Mouse (Mus musculus) heart, postnatal 0 days (tissue): ENCODE results near the gene Meltf.
A peak's percentile ranks its signal among the peaks of the same experiment; 100 is the strongest.

Experiments
- CTCF ChIP-seq: IDR thresholded peaks from 2 replicates; pipeline ENCODE4 v1.5.1; 2016; ENCODE audit warnings: antibody characterized with exemption, control low read depth, low read depth
- EP300 ChIP-seq: IDR thresholded peaks from 2 replicates; pipeline ENCODE4 v1.6.1; 2016; ENCODE audit warnings: antibody characterized with exemption, low read depth

GRCm38 (mm10) chr16:31918248-31918724 lies 39.7 kb downstream of the Meltf start:
- TF ChIP-seq CTCF (peak; percentile 95), EP300 (no peak)
